Mouse (Mus musculus) CD8-positive naive resting alpha-beta T cell, adult 57 days (primary cell): ENCODE results near the gene Resf1. TPM values are rescaled to one million over a fixed set of nuclear protein-coding genes. Genes with fewer than 3 reads are reported as not detected.

Experiments used
- total RNA-seq: library from RNA; stranded (reverse); gene quantifications from one replicate; pipeline ENCODE4 v1.2.4, GENCODE M21; 2023

The Resf1 gene
- total RNA-seq = 215 TPM

GRCm38 (mm10) chr6:149308956-149309932 lies at the start of gene Resf1:
Gene Resf1 (plus strand): TSS chr6:149309414.

Other genes starting within 250 kb of the Resf1 start
- gene Dennd5b, start 207.7 kb upstream of the Resf1 start, total RNA-seq = 5.1 TPM
- gene Gm10203, start 179.2 kb upstream of the Resf1 start, total RNA-seq = not detected
- gene Etfbkmt, start 169.6 kb upstream of the Resf1 start, total RNA-seq = 19.0 TPM
- 32.8 TPM for gene Amn1, start 120.7 kb upstream of the Resf1 start, total RNA-seq
- 0.15 TPM for gene Bicd1, start 99.5 kb downstream of the Resf1 start, total RNA-seq